Mouse (Mus musculus): ENCODE measurements around the gene Gm17428. TPM values are rescaled to one million over a fixed set of nuclear protein-coding genes. Genes with fewer than 3 reads are reported as not detected.
A peak's percentile ranks its signal among the peaks of the same experiment; 100 is the strongest.

The Gm17428 gene
- total and polyA plus RNA-seq, 3 experiments: not detected

- H3K27ac ChIP-seq (ENCODE audit: control insufficient read depth, low read depth, low read length): no peak overlapping the region
- no peak overlapping the region for H3K9ac ChIP-seq (ENCODE audit: control insufficient read depth, low read depth, low read length, poor library complexity, severe bottlenecking)
- no peak overlapping the region for H3K4me3 ChIP-seq (ENCODE audit: control insufficient read depth in 1 of 2, insufficient read depth in 1 of 2, low read depth in 2 of 2, low read length in 2 of 2)
- H3K36me3 ChIP-seq (ENCODE audit: control insufficient read depth in 1 of 2, insufficient read depth in 2 of 2, low read length in 2 of 2): peaks cover 2 to 8% of the 10 kb centered on the region in 2 experiments; a peak in 3 of 4 replicates
- H3K27me3 ChIP-seq (ENCODE audit: control insufficient read depth in 1 of 2, insufficient read depth in 2 of 2, low read length in 2 of 2): no peaks in the 10 kb centered on the region
- TF ChIP-seq BHLHE40 (IDR thresholded peaks at IDR 0.05; ENCODE audit: borderline replicate concordance, low read depth, low read length): no peak
- TF ChIP-seq CTCF (IDR thresholded peaks at IDR 0.05 in 2 of 3, conservative IDR thresholded peaks at IDR 0.05 in 1 of 3; ENCODE audit: control insufficient read depth in 1 of 3, insufficient read depth in 1 of 3, low read depth in 2 of 3, low read length in 3 of 3, poor library complexity in 1 of 3, severe bottlenecking in 1 of 3): peak in 1 of 3 experiments; percentile 42; a peak in 2 of 6 replicates
- no peak for DNase-seq (ENCODE audit: low read depth, low spot score)
- H3K9me3 ChIP-seq (replicated peaks; ENCODE audit: insufficient read depth, low read length): no peaks in the 10 kb centered on the region
- H3K79me2 ChIP-seq (ENCODE audit: control insufficient read depth, insufficient read depth, low read length, poor library complexity): no peaks in the 10 kb centered on the region
- H3K4me1 ChIP-seq (ENCODE audit: control insufficient read depth in 1 of 2, insufficient read depth in 2 of 2, low read length in 2 of 2): peaks cover 2 to 7% of the 10 kb centered on the region in 2 experiments; a peak in 3 of 4 replicates
Observed at GRCm38 (mm10) chr14:55025527-55025926, 48.8 kb downstream of the Gm17428 start.

Other genes starting within 250 kb of the Gm17428 start
- 0.07 and 0.08 TPM in 2 replicates for gene Slc7a8, start 195.0 kb upstream of the Gm17428 start, total RNA-seq (2012; rRNA removed)
- under 1 TPM in 1 of 2 experiments, not detected in 1; 0.29 TPM for gene Slc7a8, start 195.0 kb upstream of the Gm17428 start, polyA plus RNA-seq (2012; ENCODE audit: insufficient read depth in 1 of 2, insufficient read length in 2 of 2, low read depth in 1 of 2, low replicate concordance in 2 of 2, missing spikeins in 1 of 2)
- gene Rnf212b, start 162.8 kb upstream of the Gm17428 start, total RNA-seq (2012; rRNA removed): not detected in 2 replicates
- gene Rnf212b, start 162.8 kb upstream of the Gm17428 start, polyA plus RNA-seq (2012; ENCODE audit: insufficient read depth in 1 of 2, insufficient read length in 2 of 2, low read depth in 1 of 2, low replicate concordance in 2 of 2, missing spikeins in 1 of 2): not detected
- 4.7 and 4.9 TPM in 2 replicates for gene Homez, start 106.0 kb upstream of the Gm17428 start, total RNA-seq (2012; rRNA removed)
- 1 to 10 TPM in 1 of 2 experiments, not detected in 1; 8.5 TPM for gene Homez, start 106.0 kb upstream of the Gm17428 start, polyA plus RNA-seq (2012; ENCODE audit: insufficient read depth in 1 of 2, insufficient read length in 2 of 2, low read depth in 1 of 2, low replicate concordance in 2 of 2, missing spikeins in 1 of 2)
- 0.56 and 0.73 TPM in 2 replicates for gene Ppp1r3e, start 99.4 kb upstream of the Gm17428 start, total RNA-seq (2012; rRNA removed)
- gene Ppp1r3e, start 99.4 kb upstream of the Gm17428 start, polyA plus RNA-seq (2012; ENCODE audit: insufficient read depth in 1 of 2, insufficient read length in 2 of 2, low read depth in 1 of 2, low replicate concordance in 2 of 2, missing spikeins in 1 of 2): 1 to 10 TPM in 1 of 2 experiments, not detected in 1; 1.2 TPM
- 10.5 and 12.5 TPM in 2 replicates for gene Bcl2l2, start 93.6 kb upstream of the Gm17428 start, total RNA-seq (2012; rRNA removed)
- 10 to 100 TPM in 1 of 2 experiments, not detected in 1; 18.8 TPM for gene Bcl2l2, start 93.6 kb upstream of the Gm17428 start, polyA plus RNA-seq (2012; ENCODE audit: insufficient read depth in 1 of 2, insufficient read length in 2 of 2, low read depth in 1 of 2, low replicate concordance in 2 of 2, missing spikeins in 1 of 2)
- gene Gm20521, start 93.5 kb upstream of the Gm17428 start, total RNA-seq (2012; rRNA removed): 0.58 and 0.88 TPM in 2 replicates
- gene Gm20521, start 93.5 kb upstream of the Gm17428 start, polyA plus RNA-seq (2012; ENCODE audit: insufficient read depth in 1 of 2, insufficient read length in 2 of 2, low read depth in 1 of 2, low replicate concordance in 2 of 2, missing spikeins in 1 of 2): 1 to 10 TPM in 1 of 2 experiments, not detected in 1; 3.4 TPM
- 82.3 and 85.8 TPM in 2 replicates for gene Pabpn1, start 84.4 kb upstream of the Gm17428 start, total RNA-seq (2012; rRNA removed)
- gene Pabpn1, start 84.4 kb upstream of the Gm17428 start, polyA plus RNA-seq (2012; ENCODE audit: insufficient read depth in 1 of 2, insufficient read length in 2 of 2, low read depth in 1 of 2, low replicate concordance in 2 of 2, missing spikeins in 1 of 2): 100 to 1,000 TPM in 1 of 2 experiments, not detected in 1; 393 TPM
- 0.13 and 0.31 TPM in 2 replicates for gene Slc22a17, start 63.8 kb upstream of the Gm17428 start, total RNA-seq (2012; rRNA removed)
- 1 to 10 TPM in 1 of 2 experiments, not detected in 1; 1.1 TPM for gene Slc22a17, start 63.8 kb upstream of the Gm17428 start, polyA plus RNA-seq (2012; ENCODE audit: insufficient read depth in 1 of 2, insufficient read length in 2 of 2, low read depth in 1 of 2, low replicate concordance in 2 of 2, missing spikeins in 1 of 2)
- gene Efs, start 50.8 kb upstream of the Gm17428 start, total RNA-seq (2012; rRNA removed): not detected in 2 replicates
- not detected for gene Efs, start 50.8 kb upstream of the Gm17428 start, polyA plus RNA-seq (2012; ENCODE audit: insufficient read depth in 1 of 2, insufficient read length in 2 of 2, low read depth in 1 of 2, low replicate concordance in 2 of 2, missing spikeins in 1 of 2)
- not detected in 2 replicates for gene Il25, start 44.2 kb upstream of the Gm17428 start, total RNA-seq (2012; rRNA removed)
- not detected for gene Il25, start 44.2 kb upstream of the Gm17428 start, polyA plus RNA-seq (2012; ENCODE audit: insufficient read depth in 1 of 2, insufficient read length in 2 of 2, low read depth in 1 of 2, low replicate concordance in 2 of 2, missing spikeins in 1 of 2)
- not detected in 2 replicates for gene Cmtm5, start 40.7 kb upstream of the Gm17428 start, total RNA-seq (2012; rRNA removed)
- not detected for gene Cmtm5, start 40.7 kb upstream of the Gm17428 start, polyA plus RNA-seq (2012; ENCODE audit: insufficient read depth in 1 of 2, insufficient read length in 2 of 2, low read depth in 1 of 2, low replicate concordance in 2 of 2, missing spikeins in 1 of 2)
- not detected in 2 replicates for gene Myh6, start 10.0 kb upstream of the Gm17428 start, total RNA-seq (2012; rRNA removed)
- gene Myh6, start 10.0 kb upstream of the Gm17428 start, polyA plus RNA-seq (2012; ENCODE audit: insufficient read depth in 1 of 2, insufficient read length in 2 of 2, low read depth in 1 of 2, low replicate concordance in 2 of 2, missing spikeins in 1 of 2): not detected
- gene Myh7, start 17.7 kb downstream of the Gm17428 start, total RNA-seq (2012; rRNA removed): not detected in 2 replicates
- not detected for gene Myh7, start 17.7 kb downstream of the Gm17428 start, polyA plus RNA-seq (2012; ENCODE audit: insufficient read depth in 1 of 2, insufficient read length in 2 of 2, low read depth in 1 of 2, low replicate concordance in 2 of 2, missing spikeins in 1 of 2)
- gene Ngdn, start 38.5 kb downstream of the Gm17428 start, total RNA-seq (2012; rRNA removed): 138 and 148 TPM in 2 replicates
- 100 to 1,000 TPM in 1 of 2 experiments, not detected in 1; 140 TPM for gene Ngdn, start 38.5 kb downstream of the Gm17428 start, polyA plus RNA-seq (2012; ENCODE audit: insufficient read depth in 1 of 2, insufficient read length in 2 of 2, low read depth in 1 of 2, low replicate concordance in 2 of 2, missing spikeins in 1 of 2)
- gene Zfhx2, start 115.4 kb downstream of the Gm17428 start, total RNA-seq (2012; rRNA removed): 0.42 TPM in 2 replicates
- 1 to 10 TPM in 1 of 2 experiments, not detected in 1; 3.2 TPM for gene Zfhx2, start 115.4 kb downstream of the Gm17428 start, polyA plus RNA-seq (2012; ENCODE audit: insufficient read depth in 1 of 2, insufficient read length in 2 of 2, low read depth in 1 of 2, low replicate concordance in 2 of 2, missing spikeins in 1 of 2)
- 8.7 and 9.0 TPM in 2 replicates for gene Thtpa, start 117.9 kb downstream of the Gm17428 start, total RNA-seq (2012; rRNA removed)
- gene Thtpa, start 117.9 kb downstream of the Gm17428 start, polyA plus RNA-seq (2012; ENCODE audit: insufficient read depth in 1 of 2, insufficient read length in 2 of 2, low read depth in 1 of 2, low replicate concordance in 2 of 2, missing spikeins in 1 of 2): 10 to 100 TPM in 1 of 2 experiments, not detected in 1; 13.2 TPM
- 12.5 and 12.6 TPM in 2 replicates for gene Ap1g2, start 129.7 kb downstream of the Gm17428 start, total RNA-seq (2012; rRNA removed)
- gene Ap1g2, start 129.7 kb downstream of the Gm17428 start, polyA plus RNA-seq (2012; ENCODE audit: insufficient read depth in 1 of 2, insufficient read length in 2 of 2, low read depth in 1 of 2, low replicate concordance in 2 of 2, missing spikeins in 1 of 2): 10 to 100 TPM in 1 of 2 experiments, not detected in 1; 47.9 TPM
- gene Jph4, start 140.0 kb downstream of the Gm17428 start, total RNA-seq (2012; rRNA removed): not detected in 2 replicates
- gene Jph4, start 140.0 kb downstream of the Gm17428 start, polyA plus RNA-seq (2012; ENCODE audit: insufficient read depth in 1 of 2, insufficient read length in 2 of 2, low read depth in 1 of 2, low replicate concordance in 2 of 2, missing spikeins in 1 of 2): not detected
- not detected in 2 replicates for gene Dhrs2, start 245.1 kb downstream of the Gm17428 start, total RNA-seq (2012; rRNA removed)
- gene Dhrs2, start 245.1 kb downstream of the Gm17428 start, polyA plus RNA-seq (2012; ENCODE audit: insufficient read depth in 1 of 2, insufficient read length in 2 of 2, low read depth in 1 of 2, low replicate concordance in 2 of 2, missing spikeins in 1 of 2): not detected

Data from MEL (cell line).